Mouse (Mus musculus) induced T-regulatory cell, adult 2 months (primary cell): ENCODE measurements around the gene Cyp2d11.
A peak's percentile ranks its signal among the peaks of the same experiment; 100 is the strongest.

Experiments
- DNase-seq: peaks from one replicate; pipeline ENCODE4 v3.0.0-alpha.2; 2012; ENCODE audit warnings: low read depth

The Cyp2d11 gene

GRCm38 (mm10) chr15:82351480-82351879 is 42.3 kb downstream of the Cyp2d11 start:
- DNase-seq: no peak

GRCm38 (mm10) chr15:82350349-82350748 is 43.5 kb downstream of the Cyp2d11 start:
- DNase-seq: no peak

- no peak for DNase-seq
Observed at GRCm38 (mm10) chr15:82348999-82349341, 44.9 kb downstream of the Cyp2d11 start.

- DNase-seq: no peak
Observed at GRCm38 (mm10) chr15:82348258-82348998, 45.4 kb downstream of the Cyp2d11 start.

GRCm38 (mm10) chr15:82347852-82348251 is 46.0 kb downstream of the Cyp2d11 start:
- no peak for DNase-seq

- DNase-seq: no peak
Observed at GRCm38 (mm10) chr15:82347303-82347676, 46.5 kb downstream of the Cyp2d11 start.

- peak; percentile 61 for DNase-seq
Observed at GRCm38 (mm10) chr15:82346580-82347302, 47.1 kb downstream of the Cyp2d11 start.

- peak; percentile 100 for DNase-seq
Observed at GRCm38 (mm10) chr15:82345820-82346470, 47.9 kb downstream of the Cyp2d11 start.

GRCm38 (mm10) chr15:82344971-82345370 is 48.9 kb downstream of the Cyp2d11 start:
- peak; percentile 39 for DNase-seq

- no peak for DNase-seq
Observed at GRCm38 (mm10) chr15:82343368-82344287, 50.2 kb downstream of the Cyp2d11 start.

GRCm38 (mm10) chr15:82342543-82342935 is 51.3 kb downstream of the Cyp2d11 start:
- peak; percentile 56 for DNase-seq

GRCm38 (mm10) chr15:82341675-82342542 is 51.9 kb downstream of the Cyp2d11 start:
- peak; percentile 75 for DNase-seq

- DNase-seq: peak; percentile 60
Observed at GRCm38 (mm10) chr15:82341036-82341501, 52.8 kb downstream of the Cyp2d11 start.

- no peak for DNase-seq
Observed at GRCm38 (mm10) chr15:82340414-82341035, 53.3 kb downstream of the Cyp2d11 start.

- peak; percentile 35 for DNase-seq
Observed at GRCm38 (mm10) chr15:82339634-82340254, 54.1 kb downstream of the Cyp2d11 start.
